Mouse (Mus musculus): ENCODE data around the gene Gm7075. TPM values are rescaled to one million over a fixed set of nuclear protein-coding genes. Genes with fewer than 3 reads are reported as not detected.

Gene Gm7075
- polyA plus RNA-seq, 1 experiment from 2014 or later, result not detected

DNA sequence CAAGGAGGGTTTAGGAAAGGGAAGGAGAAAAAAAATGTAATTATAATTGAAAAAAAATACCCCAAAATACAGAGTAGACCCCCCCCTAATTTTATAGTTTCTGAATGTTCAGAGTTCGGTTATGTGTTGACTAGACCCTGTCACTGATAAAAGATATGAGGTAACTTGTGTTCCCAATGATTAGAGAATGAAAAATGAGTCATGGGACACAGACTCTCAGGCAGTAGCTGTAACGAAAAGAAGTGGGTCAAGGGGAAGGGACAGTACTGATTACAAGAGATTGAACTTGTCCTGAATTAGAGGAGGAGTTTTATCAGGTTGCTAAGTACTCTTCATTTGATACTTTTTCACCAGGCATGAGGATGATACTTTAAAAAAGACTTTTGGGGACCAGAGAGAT, 11.3 kb upstream of the Gm7075 start:
- no peaks in the 10 kb centered on the region for H3K9me3 ChIP-seq (replicated peaks; ENCODE audit: control insufficient read depth, low read length)
- no peak overlapping the region for H3K4me3 ChIP-seq (ENCODE audit: low read length)
- no peak overlapping the region for H3K27ac ChIP-seq (ENCODE audit: low read length)
- H3K27me3 ChIP-seq (ENCODE audit: control insufficient read depth, insufficient read depth, low read length), result no peaks in the 10 kb centered on the region
- no peak overlapping the region for H3K4me2 ChIP-seq (ENCODE audit: low read depth, low read length)
- no peak overlapping the region for H3K9ac ChIP-seq (ENCODE audit: low read length)
- H3K36me3 ChIP-seq (ENCODE audit: control insufficient read depth, insufficient read depth), result no peaks in the 10 kb centered on the region
- WGBS, result 37% methylated on average over 2 of the region's 2 CpGs
- ATAC-seq (replicated peaks; ENCODE audit: extremely low read depth, insufficient read depth, low FRiP score), result no peak
- 0 out of 2 replicates have a peak, but pooled peaks cover 3% of the 10 kb centered on the region for H3K4me1 ChIP-seq (ENCODE audit: control insufficient read depth, insufficient read depth, low read length)

DNA sequence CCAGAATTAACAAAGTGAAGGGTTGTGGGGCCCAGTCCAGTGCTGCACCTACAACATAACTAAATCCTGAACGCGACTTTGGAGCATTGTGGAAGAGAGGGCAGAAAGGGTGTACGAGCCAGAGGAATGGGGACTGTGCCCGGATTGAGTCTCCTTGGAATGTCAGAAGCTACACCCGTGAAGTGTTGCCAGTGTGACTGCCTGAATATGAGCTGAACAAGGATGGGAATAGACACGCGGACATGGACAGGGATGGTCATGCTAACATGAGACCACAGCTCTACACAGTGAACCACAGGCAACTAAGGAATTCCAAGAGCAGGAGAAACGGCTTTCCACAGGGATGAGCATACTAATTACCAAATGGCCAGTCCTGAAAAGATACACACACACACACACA, 10.5 kb upstream of the Gm7075 start:
- Histone ChIP-seq H3K9me3 (replicated peaks; ENCODE audit: control insufficient read depth, low read length) (no peaks in the 10 kb centered on the region), H3K4me2 (ENCODE audit: low read depth, low read length) (no peak overlapping the region), H3K4me1 (ENCODE audit: control insufficient read depth, insufficient read depth, low read length) (0 out of 2 replicates have a peak, but pooled peaks cover 3% of the 10 kb centered on the region), H3K36me3 (ENCODE audit: control insufficient read depth, insufficient read depth) (no peaks in the 10 kb centered on the region), H3K27me3 (ENCODE audit: control insufficient read depth, insufficient read depth, low read length) (no peaks in the 10 kb centered on the region), H3K9ac (ENCODE audit: low read length) (no peak overlapping the region), H3K4me3 (ENCODE audit: low read length) (no peak overlapping the region), H3K27ac (ENCODE audit: low read length) (no peak overlapping the region)
- ATAC-seq (replicated peaks; ENCODE audit: extremely low read depth, insufficient read depth, low FRiP score), result no peak
- 89% methylated on average over 8 of the region's 8 CpGs for WGBS

GRCm38 (mm10) chr10:63431221-63431736, 9.7 kb upstream of the Gm7075 start:
- 87% methylated on average over 7 of the region's 7 CpGs for WGBS
- Histone ChIP-seq H3K27me3 (ENCODE audit: control insufficient read depth, insufficient read depth, low read length) (no peaks in the 10 kb centered on the region), H3K36me3 (ENCODE audit: control insufficient read depth, insufficient read depth) (no peaks in the 10 kb centered on the region), H3K9me3 (replicated peaks; ENCODE audit: control insufficient read depth, low read length) (no peaks in the 10 kb centered on the region), H3K4me1 (ENCODE audit: control insufficient read depth, insufficient read depth, low read length) (0 out of 2 replicates have a peak, but pooled peaks cover 3% of the 10 kb centered on the region), H3K9ac (ENCODE audit: low read length) (no peak overlapping the region), H3K27ac (ENCODE audit: low read length) (no peak overlapping the region), H3K4me2 (ENCODE audit: low read depth, low read length) (no peak overlapping the region), H3K4me3 (ENCODE audit: low read length) (no peak overlapping the region)
- no peak for ATAC-seq (replicated peaks; ENCODE audit: extremely low read depth, insufficient read depth, low FRiP score)

DNA sequence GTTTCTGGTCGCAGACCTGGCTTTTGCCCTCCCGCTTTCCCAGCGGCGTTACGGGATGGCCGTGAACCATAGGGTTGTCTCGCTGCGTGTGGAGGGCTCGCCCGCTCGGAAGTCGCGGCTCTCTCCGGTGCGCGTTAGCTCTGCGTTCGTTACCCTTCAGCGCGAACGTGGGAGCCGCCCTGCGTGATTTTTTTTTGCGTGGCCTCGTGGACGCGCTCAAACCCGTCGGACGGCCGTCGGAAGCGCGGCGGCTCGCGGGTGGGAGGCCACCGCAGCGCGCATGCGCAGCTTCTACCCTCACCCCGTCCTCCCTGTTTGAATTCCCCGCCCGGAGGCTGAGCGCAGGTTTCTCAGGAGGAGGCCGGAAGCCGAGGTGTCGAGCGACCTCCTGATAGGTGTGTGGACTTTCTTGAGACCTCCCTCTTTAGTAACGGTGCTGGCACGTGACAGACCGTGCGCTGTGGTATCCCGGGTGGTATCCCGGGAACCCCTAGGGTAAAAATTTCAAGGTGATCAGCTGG, 8.3 kb upstream of the Gm7075 start, which contains the start of gene Ctnna3:
TSS of gene Ctnna3 (plus strand) at position 314 of the 521 bp plus-strand sequence.
- peak within 1 kb of the TSS; percentile 89 for H3K27ac ChIP-seq (ENCODE audit: low read length)
- ATAC-seq (replicated peaks; ENCODE audit: extremely low read depth, insufficient read depth, low FRiP score), result peak; percentile 91
- H3K9ac ChIP-seq (ENCODE audit: low read length), result peak within 1 kb of the TSS; percentile 85
- H3K4me3 ChIP-seq (ENCODE audit: low read length), result peak within 1 kb of the TSS; percentile 87
- H3K36me3 ChIP-seq (ENCODE audit: control insufficient read depth, insufficient read depth), result no peaks in the 10 kb centered on the region
- peak within 1 kb of the TSS; percentile 82 for H3K4me2 ChIP-seq (ENCODE audit: low read depth, low read length)
- under 1% methylated on average over 55 of the region's 55 CpGs for WGBS
- no peaks in the 10 kb centered on the region for H3K9me3 ChIP-seq (replicated peaks; ENCODE audit: control insufficient read depth, low read length)
- no peaks in the 10 kb centered on the region for H3K27me3 ChIP-seq (ENCODE audit: control insufficient read depth, insufficient read depth, low read length)
- H3K4me1 ChIP-seq (ENCODE audit: control insufficient read depth, insufficient read depth, low read length), result 0 out of 2 replicates have a peak, but pooled peaks cover 3% of the 10 kb centered on the region

DNA sequence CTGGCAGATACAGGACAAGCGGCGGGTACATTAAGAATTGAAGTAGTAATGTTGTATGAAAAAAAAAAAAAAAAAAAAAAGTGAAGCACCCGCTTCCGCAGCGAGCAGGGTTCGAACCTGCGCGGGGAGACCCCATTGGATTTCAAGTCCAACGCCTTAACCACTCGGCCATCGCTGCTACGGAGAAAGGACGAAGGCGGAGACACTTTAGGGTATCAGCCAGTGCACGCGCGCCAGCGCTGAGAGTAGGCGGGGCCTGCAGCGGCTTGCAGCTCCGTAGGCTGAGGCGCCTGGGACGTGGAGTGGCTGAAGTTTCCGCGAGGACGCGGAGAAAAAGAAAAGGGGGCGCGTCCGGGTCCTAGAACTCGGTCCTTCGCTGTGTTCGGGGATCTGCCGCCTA, 7.8 kb upstream of the Gm7075 start:
- peak overlapping the region; percentile 85 for H3K9ac ChIP-seq (ENCODE audit: low read length)
- peak overlapping the region; percentile 87 for H3K4me3 ChIP-seq (ENCODE audit: low read length)
- no peaks in the 10 kb centered on the region for H3K27me3 ChIP-seq (ENCODE audit: control insufficient read depth, insufficient read depth, low read length)
- H3K27ac ChIP-seq (ENCODE audit: low read length), result peak overlapping the region; percentile 89
- no peaks in the 10 kb centered on the region for H3K9me3 ChIP-seq (replicated peaks; ENCODE audit: control insufficient read depth, low read length)
- 0% methylated on average over 34 of the region's 34 CpGs for WGBS
- 0 out of 2 replicates have a peak, but pooled peaks cover 3% of the 10 kb centered on the region for H3K4me1 ChIP-seq (ENCODE audit: control insufficient read depth, insufficient read depth, low read length)
- ATAC-seq (replicated peaks; ENCODE audit: extremely low read depth, insufficient read depth, low FRiP score), result peak; percentile 94
- H3K36me3 ChIP-seq (ENCODE audit: control insufficient read depth, insufficient read depth), result no peaks in the 10 kb centered on the region
- peak overlapping the region; percentile 82 for H3K4me2 ChIP-seq (ENCODE audit: low read depth, low read length)

DNA sequence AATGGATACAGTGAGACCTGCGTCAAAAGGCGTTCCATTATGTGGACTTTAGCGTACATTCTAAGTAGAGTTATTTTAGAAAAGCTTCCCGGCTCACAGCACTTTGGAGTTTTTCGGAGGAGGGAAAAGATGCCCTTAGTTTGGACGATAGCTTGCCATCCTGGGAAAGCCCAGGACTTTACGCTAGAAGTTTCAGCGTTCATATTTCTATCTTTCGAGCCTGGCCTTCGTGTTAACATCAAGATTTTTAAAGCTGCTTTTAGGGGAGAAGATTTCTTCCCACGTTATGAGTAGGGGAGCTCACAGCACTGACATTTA, 7.4 kb upstream of the Gm7075 start:
- peak overlapping the region; percentile 68 for H3K9ac ChIP-seq (ENCODE audit: low read length)
- H3K27ac ChIP-seq (ENCODE audit: low read length), result peak overlapping the region; percentile 33; the same call in 1 of the 2 replicates
- H3K27me3 ChIP-seq (ENCODE audit: control insufficient read depth, insufficient read depth, low read length), result no peaks in the 10 kb centered on the region
- whole genome bisulfite sequencing, result 2% methylated on average over 11 of the region's 11 CpGs
- H3K4me3 ChIP-seq (ENCODE audit: low read length), result peak overlapping the region; percentile 87
- 0 out of 2 replicates have a peak, but pooled peaks cover 3% of the 10 kb centered on the region for H3K4me1 ChIP-seq (ENCODE audit: control insufficient read depth, insufficient read depth, low read length)
- no peaks in the 10 kb centered on the region for H3K9me3 ChIP-seq (replicated peaks; ENCODE audit: control insufficient read depth, low read length)
- no peak for ATAC-seq (replicated peaks; ENCODE audit: extremely low read depth, insufficient read depth, low FRiP score)
- H3K4me2 ChIP-seq (ENCODE audit: low read depth, low read length), result peak overlapping the region; percentile 82
- H3K36me3 ChIP-seq (ENCODE audit: control insufficient read depth, insufficient read depth), result no peaks in the 10 kb centered on the region

DNA sequence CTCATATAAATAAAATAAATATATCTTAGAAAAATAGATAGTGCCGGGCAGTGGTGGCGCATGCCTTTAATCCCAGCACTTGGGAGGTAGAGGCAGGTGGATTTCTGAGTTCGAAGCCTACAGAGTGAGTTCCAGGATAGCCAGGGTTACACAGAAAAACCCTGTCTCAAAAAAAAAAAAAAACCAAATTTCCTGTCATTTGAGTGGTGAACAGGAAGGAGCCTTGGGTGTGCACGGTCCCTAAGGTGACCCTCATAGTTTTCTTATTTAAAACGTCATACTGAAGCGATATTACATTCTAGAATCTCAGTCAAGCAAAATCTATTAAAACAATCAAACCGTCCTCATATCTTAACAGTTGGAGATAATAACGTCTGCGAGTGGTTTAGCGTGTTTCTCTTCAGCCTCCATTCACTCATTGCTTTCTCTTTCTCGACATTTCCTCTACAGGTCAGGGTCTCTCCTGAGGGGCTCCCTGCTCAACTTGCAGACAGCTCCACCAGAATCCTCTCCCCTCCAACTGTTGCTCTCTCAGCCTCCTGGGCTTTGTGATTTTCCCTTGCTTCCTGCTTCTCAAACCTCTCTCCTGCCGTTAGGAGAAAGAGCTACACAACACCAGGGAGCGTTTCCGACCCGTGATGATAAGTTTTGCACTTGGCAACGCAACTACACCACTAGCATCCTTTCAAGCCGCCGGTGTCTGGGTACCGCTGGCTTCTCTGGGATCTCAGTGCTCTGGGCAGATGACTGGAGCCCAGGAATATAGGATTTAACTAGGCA, 6.8 kb upstream of the Gm7075 start:
- Histone ChIP-seq H3K27me3 (ENCODE audit: control insufficient read depth, insufficient read depth, low read length) (no peaks in the 10 kb centered on the region), H3K36me3 (ENCODE audit: control insufficient read depth, insufficient read depth) (no peaks in the 10 kb centered on the region), H3K9ac (ENCODE audit: low read length) (peak overlapping the region; percentile 68), H3K9me3 (replicated peaks; ENCODE audit: control insufficient read depth, low read length) (no peaks in the 10 kb centered on the region), H3K4me2 (ENCODE audit: low read depth, low read length) (peak overlapping the region; percentile 82), H3K27ac (ENCODE audit: low read length) (0 out of 2 replicates have a peak overlapping the region, but pooled peaks have one; percentile 33), H3K4me1 (ENCODE audit: control insufficient read depth, insufficient read depth, low read length) (0 out of 2 replicates have a peak, but pooled peaks cover 3% of the 10 kb centered on the region), H3K4me3 (ENCODE audit: low read length) (peak overlapping the region; percentile 87)
- no peak for ATAC-seq (replicated peaks; ENCODE audit: extremely low read depth, insufficient read depth, low FRiP score)
- 19% methylated on average over 19 of the region's 19 CpGs for WGBS

DNA sequence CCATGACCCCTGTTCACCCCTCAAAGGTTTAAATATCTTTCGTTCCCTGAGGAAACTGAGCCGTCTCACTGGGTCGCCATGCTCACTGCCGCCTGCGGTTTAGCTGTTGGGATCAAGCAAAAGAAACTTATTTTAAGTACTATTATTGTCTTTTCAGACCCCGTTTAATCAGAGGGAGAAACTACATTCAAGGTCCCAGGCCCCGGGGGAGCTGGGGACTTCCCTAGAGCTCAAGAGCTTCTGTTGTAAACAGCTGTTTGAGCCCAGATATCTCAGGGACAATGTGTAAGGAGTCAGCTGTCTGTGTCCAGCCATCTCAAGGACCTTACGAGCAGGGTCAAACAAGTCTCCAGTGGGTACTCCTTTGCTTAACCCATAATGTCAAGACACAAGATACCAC, 5.6 kb upstream of the Gm7075 start:
- H3K27me3 ChIP-seq (ENCODE audit: control insufficient read depth, insufficient read depth, low read length), result no peaks in the 10 kb centered on the region
- 0 out of 2 replicates have a peak, but pooled peaks cover 3% of the 10 kb centered on the region for H3K4me1 ChIP-seq (ENCODE audit: control insufficient read depth, insufficient read depth, low read length)
- H3K9ac ChIP-seq (ENCODE audit: low read length), result no peak overlapping the region
- no peaks in the 10 kb centered on the region for H3K36me3 ChIP-seq (ENCODE audit: control insufficient read depth, insufficient read depth)
- ATAC-seq (replicated peaks; ENCODE audit: extremely low read depth, insufficient read depth, low FRiP score), result no peak
- H3K27ac ChIP-seq (ENCODE audit: low read length), result no peak overlapping the region
- H3K9me3 ChIP-seq (replicated peaks; ENCODE audit: control insufficient read depth, low read length), result no peaks in the 10 kb centered on the region
- no peak overlapping the region for H3K4me2 ChIP-seq (ENCODE audit: low read depth, low read length)
- H3K4me3 ChIP-seq (ENCODE audit: low read length), result no peak overlapping the region
- WGBS, result 78% methylated on average over 8 of the region's 8 CpGs

GRCm38 (mm10) chr10:63424475-63424814, 2.9 kb upstream of the Gm7075 start:
- Histone ChIP-seq H3K27ac (ENCODE audit: low read length) (no peak overlapping the region), H3K4me1 (ENCODE audit: control insufficient read depth, insufficient read depth, low read length) (0 out of 2 replicates have a peak, but pooled peaks cover 3% of the 10 kb centered on the region), H3K4me3 (ENCODE audit: low read length) (no peak overlapping the region), H3K4me2 (ENCODE audit: low read depth, low read length) (no peak overlapping the region), H3K27me3 (ENCODE audit: control insufficient read depth, insufficient read depth, low read length) (no peaks in the 10 kb centered on the region), H3K9ac (ENCODE audit: low read length) (no peak overlapping the region), H3K36me3 (ENCODE audit: control insufficient read depth, insufficient read depth) (no peaks in the 10 kb centered on the region), H3K9me3 (replicated peaks; ENCODE audit: control insufficient read depth, low read length) (no peaks in the 10 kb centered on the region)
- no peak for ATAC-seq (replicated peaks; ENCODE audit: extremely low read depth, insufficient read depth, low FRiP score)

All from heart, embryonic 16.5 days (tissue).